Mouse (Mus musculus): ENCODE results near the gene Olfr1045.

DNA sequence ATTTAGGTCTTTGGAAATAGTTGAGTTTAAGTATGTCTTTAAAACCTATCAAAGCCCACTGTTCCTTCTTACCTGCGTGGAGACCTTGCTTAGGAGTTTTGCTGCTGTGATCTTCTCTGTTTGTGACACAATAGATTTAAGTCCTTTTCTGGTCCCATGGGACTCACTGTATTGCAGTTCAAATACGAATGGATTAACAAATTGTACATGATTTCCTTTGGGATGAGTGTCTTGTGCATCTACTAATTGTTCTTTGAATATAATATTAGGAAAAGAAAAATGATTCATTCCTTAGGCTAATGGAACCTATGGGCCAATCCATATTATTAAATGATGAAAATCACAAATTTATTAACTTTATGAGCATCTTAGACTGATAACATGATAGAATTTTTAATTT lies 16.4 kb upstream of the Olfr1045 start, which contains the start of gene Olfr1046:
- TF ChIP-seq CTCF (IDR thresholded peaks at IDR 0.05; ENCODE audit: extremely low read depth, insufficient read depth, low read length) = no peak
- TF ChIP-seq POLR2A (IDR thresholded peaks at IDR 0.05; ENCODE audit: extremely low read depth, insufficient read depth, low read length) = no peak
